Mouse (Mus musculus): ENCODE results near the gene Gm36028. TPM values are rescaled to one million over a fixed set of nuclear protein-coding genes. Genes with fewer than 3 reads are reported as not detected.

Gene Gm36028
- 0.31 and 0.57 TPM in 2 replicates for polyA plus RNA-seq (2015; fragmentation: Nextera tagmentation; extraction: Ambion mirVana)

GRCm38 (mm10) chr16:37861029-37861428 is at the start of gene Gm36028:
Gm36028 (minus strand) TSS chr16:37861146.
- H3K27ac ChIP-seq (replicated peaks) = no peak within 1 kb of the TSS
- H3K4me2 ChIP-seq = no peak within 1 kb of the TSS
- H3K9ac ChIP-seq = no peak within 1 kb of the TSS
- H3K4me3 ChIP-seq = no peak within 1 kb of the TSS
- no peaks in the 10 kb centered on the region for H3K36me3 ChIP-seq
- no peaks in the 10 kb centered on the region for H3K27me3 ChIP-seq (replicated peaks)
- ATAC-seq (ENCODE audit: extremely low read depth, insufficient number of reproducible peaks, low FRiP score, low TSS enrichment) = no peak
- WGBS = 33% methylated on average over 7 of the region's 7 CpGs
- no peaks in the 10 kb centered on the region for H3K9me3 ChIP-seq
- peaks cover 14% of the 10 kb centered on the region for H3K4me1 ChIP-seq

GRCm38 (mm10) chr16:37906456-37906855 is 45.5 kb upstream of the Gm36028 start:
- Histone ChIP-seq H3K9me3 (peaks cover 4% of the 10 kb centered on the region; the same call in 1 of the 2 replicates), H3K4me3 (no peak overlapping the region), H3K36me3 (0 out of 2 replicates have a peak, but pooled peaks cover 3% of the 10 kb centered on the region), H3K4me2 (no peak overlapping the region), H3K9ac (no peak overlapping the region), H3K4me1 (no peaks in the 10 kb centered on the region), H3K27ac (replicated peaks) (no peak overlapping the region), H3K27me3 (replicated peaks) (no peaks in the 10 kb centered on the region)
- ATAC-seq (ENCODE audit: extremely low read depth, insufficient number of reproducible peaks, low FRiP score, low TSS enrichment) = no peak
- WGBS = 89% methylated on average over 3 of the region's 3 CpGs

GRCm38 (mm10) chr16:37901318-37901717 is 40.4 kb upstream of the Gm36028 start:
- no peak overlapping the region for H3K27ac ChIP-seq (replicated peaks)
- H3K9ac ChIP-seq = no peak overlapping the region
- H3K4me2 ChIP-seq = no peak overlapping the region
- no peaks in the 10 kb centered on the region for H3K27me3 ChIP-seq (replicated peaks)
- no peak overlapping the region for H3K4me3 ChIP-seq
- 39% methylated on average over 11 of the region's 11 CpGs for WGBS
- no peak for ATAC-seq (ENCODE audit: extremely low read depth, insufficient number of reproducible peaks, low FRiP score, low TSS enrichment)
- peaks cover 15% of the 10 kb centered on the region for H3K4me1 ChIP-seq
- peaks cover 3% of the 10 kb centered on the region; the same call in 1 of the 2 replicates for H3K9me3 ChIP-seq
- 0 out of 2 replicates have a peak, but pooled peaks cover 3% of the 10 kb centered on the region for H3K36me3 ChIP-seq

- peaks cover 23% of the 10 kb centered on the region for H3K4me1 ChIP-seq
- 30% methylated on average over 2 of the region's 2 CpGs for WGBS
- no peak overlapping the region for H3K4me2 ChIP-seq
Observed at GRCm38 (mm10) chr16:37899357-37899756, 38.4 kb upstream of the Gm36028 start.

GRCm38 (mm10) chr16:37898790-37899189 is 37.8 kb upstream of the Gm36028 start:
- Histone ChIP-seq H3K36me3 (no peaks in the 10 kb centered on the region), H3K9ac (no peak overlapping the region), H3K4me3 (no peak overlapping the region), H3K27me3 (replicated peaks) (no peaks in the 10 kb centered on the region), H3K4me2 (no peak overlapping the region), H3K9me3 (no peaks in the 10 kb centered on the region), H3K4me1 (peaks cover 29% of the 10 kb centered on the region), H3K27ac (replicated peaks) (no peak overlapping the region)
- ATAC-seq (ENCODE audit: extremely low read depth, insufficient number of reproducible peaks, low FRiP score, low TSS enrichment) = no peak
- 83% methylated on average over 5 of the region's 5 CpGs for WGBS

More at GRCm38 (mm10) chr16:37899357-37899756, 38.4 kb upstream of the Gm36028 start:
- Histone ChIP-seq H3K36me3 (no peaks in the 10 kb centered on the region), H3K4me3 (no peak overlapping the region), H3K9me3 (no peaks in the 10 kb centered on the region; the same call in 1 of the 2 replicates), H3K9ac (0 out of 2 replicates have a peak overlapping the region, but pooled peaks have one; percentile 14), H3K27me3 (replicated peaks) (no peaks in the 10 kb centered on the region), H3K27ac (replicated peaks) (no peak overlapping the region)
- ATAC-seq (ENCODE audit: extremely low read depth, insufficient number of reproducible peaks, low FRiP score, low TSS enrichment) = no peak

GRCm38 (mm10) chr16:37893942-37894341 is 33.0 kb upstream of the Gm36028 start:
- Histone ChIP-seq H3K36me3 (peaks cover 4% of the 10 kb centered on the region; the same call in 1 of the 2 replicates), H3K9me3 (no peaks in the 10 kb centered on the region), H3K4me3 (no peak overlapping the region), H3K9ac (no peak overlapping the region), H3K27me3 (replicated peaks) (no peaks in the 10 kb centered on the region), H3K4me2 (peak overlapping the region; percentile 41), H3K4me1 (peaks cover 42% of the 10 kb centered on the region), H3K27ac (replicated peaks) (peak overlapping the region; percentile 90)
- 23% methylated on average over 2 of the region's 2 CpGs for WGBS
- peak; percentile 77 for ATAC-seq (ENCODE audit: extremely low read depth, insufficient number of reproducible peaks, low FRiP score, low TSS enrichment)

GRCm38 (mm10) chr16:37893381-37893780 is 32.4 kb upstream of the Gm36028 start:
- ATAC-seq (ENCODE audit: extremely low read depth, insufficient number of reproducible peaks, low FRiP score, low TSS enrichment) = no peak; the same call in 1 of the 2 replicates
- H3K27me3 ChIP-seq (replicated peaks) = no peaks in the 10 kb centered on the region
- peaks cover 4% of the 10 kb centered on the region; the same call in 1 of the 2 replicates for H3K36me3 ChIP-seq
- peak overlapping the region; percentile 41 for H3K4me2 ChIP-seq
- H3K9me3 ChIP-seq = no peaks in the 10 kb centered on the region
- no peak overlapping the region for H3K4me3 ChIP-seq
- H3K4me1 ChIP-seq = peaks cover 42% of the 10 kb centered on the region
- 35% methylated on average over 6 of the region's 6 CpGs for WGBS
- H3K9ac ChIP-seq = peak overlapping the region; percentile 58; the same call in 1 of the 2 replicates
- peak overlapping the region; percentile 90 for H3K27ac ChIP-seq (replicated peaks)

- H3K4me2 ChIP-seq = no peak overlapping the region
- H3K4me1 ChIP-seq = peaks cover 37% of the 10 kb centered on the region
- H3K9me3 ChIP-seq = no peaks in the 10 kb centered on the region
- no peak for ATAC-seq (ENCODE audit: extremely low read depth, insufficient number of reproducible peaks, low FRiP score, low TSS enrichment)
- H3K27ac ChIP-seq (replicated peaks) = peak overlapping the region; percentile 90
- H3K36me3 ChIP-seq = peaks cover 4% of the 10 kb centered on the region; the same call in 1 of the 2 replicates
- no peak overlapping the region for H3K4me3 ChIP-seq
- H3K9ac ChIP-seq = no peak overlapping the region
- WGBS = 83% methylated on average over 2 of the region's 2 CpGs
- H3K27me3 ChIP-seq (replicated peaks) = no peaks in the 10 kb centered on the region
Observed at GRCm38 (mm10) chr16:37892667-37893066, 31.7 kb upstream of the Gm36028 start.

- no peak for ATAC-seq (ENCODE audit: extremely low read depth, insufficient number of reproducible peaks, low FRiP score, low TSS enrichment)
- Histone ChIP-seq H3K36me3 (peaks cover 11% of the 10 kb centered on the region), H3K27ac (replicated peaks) (no peak overlapping the region), H3K9me3 (no peaks in the 10 kb centered on the region), H3K9ac (no peak overlapping the region), H3K4me3 (no peak overlapping the region), H3K4me2 (no peak overlapping the region), H3K4me1 (peaks cover 21% of the 10 kb centered on the region), H3K27me3 (replicated peaks) (no peaks in the 10 kb centered on the region)
- 91% methylated on average over 3 of the region's 3 CpGs for WGBS
Observed at GRCm38 (mm10) chr16:37888986-37889385, 28.0 kb upstream of the Gm36028 start.

- Histone ChIP-seq H3K27ac (replicated peaks) (no peak overlapping the region), H3K4me2 (no peak overlapping the region), H3K4me3 (no peak overlapping the region), H3K36me3 (peaks cover 74% of the 10 kb centered on the region), H3K9me3 (no peaks in the 10 kb centered on the region), H3K9ac (no peak overlapping the region), H3K4me1 (peaks cover 26% of the 10 kb centered on the region), H3K27me3 (replicated peaks) (no peaks in the 10 kb centered on the region)
- WGBS = 51% methylated on average over 2 of the region's 2 CpGs
- ATAC-seq (ENCODE audit: extremely low read depth, insufficient number of reproducible peaks, low FRiP score, low TSS enrichment) = no peak
Observed at GRCm38 (mm10) chr16:37881168-37881567, 20.2 kb upstream of the Gm36028 start.

GRCm38 (mm10) chr16:37879750-37880419 is 18.9 kb upstream of the Gm36028 start:
- ATAC-seq (ENCODE audit: extremely low read depth, insufficient number of reproducible peaks, low FRiP score, low TSS enrichment) = no peak
- H3K27ac ChIP-seq (replicated peaks) = peak overlapping the region; percentile 29; the same call in 1 of the 2 replicates
- no peak overlapping the region for H3K4me3 ChIP-seq
- no peaks in the 10 kb centered on the region for H3K27me3 ChIP-seq (replicated peaks)
- no peaks in the 10 kb centered on the region for H3K9me3 ChIP-seq
- H3K36me3 ChIP-seq = peaks cover 72% of the 10 kb centered on the region
- peaks cover 31% of the 10 kb centered on the region for H3K4me1 ChIP-seq
- H3K9ac ChIP-seq = no peak overlapping the region
- WGBS = 89% methylated on average over 4 of the region's 4 CpGs
- H3K4me2 ChIP-seq = no peak overlapping the region

Data from heart, embryonic 13.5 days (tissue).